Mouse (Mus musculus) C2C12 (cell line): ENCODE data around the gene Pnpla5. TPM values are rescaled to one million over a fixed set of nuclear protein-coding genes. Genes with fewer than 3 reads are reported as not detected.

ENCODE experiments used
- H3K27me3 ChIP-seq: one replicate; pipeline ENCODE4 v1.6.1; 2011; ENCODE audit not compliant: control insufficient read depth, insufficient read depth, insufficient read length
- H3K36me3 ChIP-seq: one replicate; pipeline ENCODE4 v1.6.1; 2011; ENCODE audit not compliant: control insufficient read depth, insufficient read depth
- H3K4me3 ChIP-seq: one replicate; pipeline ENCODE4 v1.5.1; 2011; ENCODE audit warnings: mild to moderate bottlenecking, control low read depth; ENCODE audit not compliant: poor library complexity, insufficient read depth, severe bottlenecking
- H3K79me2 ChIP-seq: one replicate; pipeline ENCODE4 v1.6.1; 2011; ENCODE audit not compliant: control insufficient read depth, insufficient read depth
- H3K79me3 ChIP-seq: one replicate; pipeline ENCODE4 v1.6.1; 2011; ENCODE audit warnings: low read depth, control low read depth
- H3ac ChIP-seq: one replicate; pipeline ENCODE3; 2011; ENCODE audit warnings: low read depth; ENCODE audit not compliant: control insufficient read depth, insufficient read length
- CEBPB ChIP-seq: IDR thresholded peaks from one replicate; pipeline ENCODE4 v1.6.1; 2011; ENCODE audit warnings: low read depth, mild to moderate bottlenecking, control low read depth, moderate library complexity
- CTCF ChIP-seq: IDR thresholded peaks from one replicate; pipeline ENCODE4 v1.5.1; 2011; ENCODE audit not compliant: control insufficient read depth, insufficient read depth, insufficient read length
- FOSL1 ChIP-seq: IDR thresholded peaks from one replicate; pipeline ENCODE4 v1.8.0; 2011; ENCODE audit warnings: mild to moderate bottlenecking, low read length; ENCODE audit not compliant: poor library complexity, insufficient read depth, severe bottlenecking
- MAX ChIP-seq: IDR thresholded peaks from one replicate; pipeline ENCODE4 v1.6.1; 2011; ENCODE audit warnings: mild to moderate bottlenecking, control low read depth
- MYOD1 ChIP-seq: IDR thresholded peaks from one replicate; pipeline ENCODE4 v1.6.1; 2011; ENCODE audit warnings: low read depth; ENCODE audit not compliant: control insufficient read depth, insufficient read length
- MYOG ChIP-seq: IDR thresholded peaks from one replicate; pipeline ENCODE4 v1.6.1; 2011; ENCODE audit not compliant: control insufficient read depth, insufficient read length; ENCODE audit errors: extremely low read depth
- USF1 ChIP-seq: IDR thresholded peaks from one replicate; pipeline ENCODE4 v1.6.1; 2011; ENCODE audit warnings: low read depth, mild to moderate bottlenecking, control low read depth, moderate library complexity
- polyA plus RNA-seq: library from polyadenylated mRNA; unstranded; fragments of >200 nt; fragmentation: generic; extraction: Trizol; gene quantifications from one replicate; pipeline ENCODE4 v1.2.1, GENCODE M21; 2012; ENCODE audit warnings: missing spikeins

Pnpla5 gene
- polyA plus RNA-seq, 1 experiment: not detected

- TF ChIP-seq CTCF (no peak), FOSL1 (no peak), USF1 (no peak), MYOD1 (no peak), MYOG (no peak), CEBPB (no peak), MAX (no peak)
- no peak overlapping the region for H3K4me3 ChIP-seq
- H3K36me3 ChIP-seq: no peaks in the 10 kb centered on the region
- H3K79me2 ChIP-seq: no peaks in the 10 kb centered on the region
- peaks cover 59% of the 10 kb centered on the region for H3K27me3 ChIP-seq
- H3K79me3 ChIP-seq: no peaks in the 10 kb centered on the region
- H3ac ChIP-seq: no peak overlapping the region
These were observed 42.9 kb downstream of the Pnpla5 start for GRCm38 (mm10) chr15:84080069-84080468.

GRCm38 (mm10) chr15:84079519-84079918 lies 43.5 kb downstream of the Pnpla5 start:
- TF ChIP-seq MAX (no peak), CEBPB (no peak), FOSL1 (no peak), MYOG (no peak), CTCF (no peak), MYOD1 (no peak), USF1 (no peak)
- no peaks in the 10 kb centered on the region for H3K79me3 ChIP-seq
- peaks cover 64% of the 10 kb centered on the region for H3K27me3 ChIP-seq
- H3K79me2 ChIP-seq: no peaks in the 10 kb centered on the region
- H3K36me3 ChIP-seq: no peaks in the 10 kb centered on the region
- no peak overlapping the region for H3K4me3 ChIP-seq
- H3ac ChIP-seq: no peak overlapping the region

DNA sequence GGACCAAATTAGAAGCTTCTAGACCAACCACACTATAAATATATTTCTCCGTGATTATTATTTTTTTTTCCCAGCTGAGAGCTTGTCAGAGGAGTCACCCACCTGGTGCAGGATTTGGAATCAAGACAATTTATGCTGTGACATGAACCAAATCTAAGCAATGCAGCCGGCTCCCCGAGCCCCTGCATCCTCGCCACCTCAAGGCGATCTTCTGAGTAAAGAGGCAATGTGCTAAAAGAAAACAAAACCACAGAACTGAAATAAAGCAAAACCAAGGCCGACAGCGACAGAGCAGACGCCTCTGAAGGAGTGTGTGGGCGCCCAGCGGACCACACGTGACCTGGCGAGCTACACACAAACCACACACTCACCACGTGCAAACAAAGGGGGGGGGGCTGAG lies 44.3 kb downstream of the Pnpla5 start:
- no peak for TF ChIP-seq MYOG
- no peak for TF ChIP-seq CEBPB
- no peak for TF ChIP-seq CTCF
- TF ChIP-seq MAX: no peak
- TF ChIP-seq MYOD1: no peak
- TF ChIP-seq USF1: no peak
- TF ChIP-seq FOSL1: no peak
- Histone ChIP-seq H3K79me2 (no peaks in the 10 kb centered on the region), H3K4me3 (no peak overlapping the region), H3K79me3 (no peaks in the 10 kb centered on the region), H3K27me3 (peaks cover 66% of the 10 kb centered on the region), H3ac (no peak overlapping the region), H3K36me3 (no peaks in the 10 kb centered on the region)

GRCm38 (mm10) chr15:84077151-84077550 lies 45.8 kb downstream of the Pnpla5 start:
- Histone ChIP-seq H3K79me3 (no peaks in the 10 kb centered on the region), H3K4me3 (no peak overlapping the region), H3ac (no peak overlapping the region), H3K27me3 (peaks cover 77% of the 10 kb centered on the region), H3K79me2 (no peaks in the 10 kb centered on the region), H3K36me3 (no peaks in the 10 kb centered on the region)
- TF ChIP-seq CTCF: no peak
- TF ChIP-seq MAX: no peak
- no peak for TF ChIP-seq CEBPB
- no peak for TF ChIP-seq MYOD1
- no peak for TF ChIP-seq USF1
- no peak for TF ChIP-seq MYOG
- TF ChIP-seq FOSL1: no peak

DNA sequence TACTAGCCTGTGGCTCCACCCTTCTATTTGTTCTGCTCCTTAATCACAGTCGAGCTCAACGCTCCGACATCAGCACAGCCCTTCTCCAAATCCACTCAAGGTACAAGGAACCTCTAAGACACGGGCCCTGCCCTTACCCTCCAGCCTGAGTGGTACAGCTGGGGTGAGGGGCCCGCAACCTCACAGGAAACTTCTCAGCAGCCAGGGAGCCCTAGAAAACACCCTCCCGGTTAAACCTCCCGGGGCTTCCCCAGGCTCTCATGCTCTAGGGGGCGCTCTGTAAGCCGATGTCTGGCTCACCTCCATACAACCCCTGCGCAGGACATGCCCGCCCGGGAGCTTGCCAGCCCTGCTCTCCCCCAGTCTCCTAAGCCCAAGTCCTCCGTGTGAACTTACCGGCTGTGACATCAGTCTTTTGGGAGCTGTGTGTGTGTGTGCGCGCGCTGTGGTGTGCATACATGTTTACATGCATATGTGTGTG lies 48.2 kb downstream of the Pnpla5 start:
- Histone ChIP-seq H3ac (no peak overlapping the region), H3K79me2 (no peaks in the 10 kb centered on the region), H3K27me3 (peaks cover 72% of the 10 kb centered on the region), H3K4me3 (no peak overlapping the region), H3K36me3 (no peaks in the 10 kb centered on the region), H3K79me3 (no peaks in the 10 kb centered on the region)
- TF ChIP-seq MAX: no peak
- no peak for TF ChIP-seq CEBPB
- TF ChIP-seq USF1: no peak
- no peak for TF ChIP-seq MYOD1
- TF ChIP-seq CTCF: no peak
- no peak for TF ChIP-seq FOSL1
- no peak for TF ChIP-seq MYOG
